Mouse (Mus musculus): ENCODE data around the gene Rsph14.
"Not testable (repeated sequence)": the region's sequence is repeated elsewhere in the genome, so short reads cannot be mapped to it uniquely, and the experiment has no call there.

Rsph14 gene

GRCm38 (mm10) chr10:75053655-75054054 lies 21.3 kb upstream of the Rsph14 start:
- no peak for DNase-seq (ENCODE audit: low read depth)

GRCm38 (mm10) chr10:75052902-75053301 lies 20.5 kb upstream of the Rsph14 start:
- DNase-seq (ENCODE audit: low read depth) = no peak

GRCm38 (mm10) chr10:75051364-75052074 lies 19.1 kb upstream of the Rsph14 start:
- no peak for DNase-seq (ENCODE audit: low read depth)

- DNase-seq (ENCODE audit: low read depth) = no peak
These were observed 16.3 kb upstream of the Rsph14 start for GRCm38 (mm10) chr10:75048711-75049110.

- DNase-seq (ENCODE audit: low read depth) = no peak
These were observed 13.4 kb upstream of the Rsph14 start for GRCm38 (mm10) chr10:75045831-75046230.

GRCm38 (mm10) chr10:75044459-75044858 lies 12.1 kb upstream of the Rsph14 start:
- DNase-seq (ENCODE audit: low read depth) = no peak

GRCm38 (mm10) chr10:75042060-75042459 lies 9.7 kb upstream of the Rsph14 start:
- not testable (repeated sequence) for DNase-seq (ENCODE audit: low read depth)

- DNase-seq (ENCODE audit: low read depth) = peak; percentile 98
These were observed 4.5 kb upstream of the Rsph14 start, which contains the start of gene Rab36 for GRCm38 (mm10) chr10:75036883-75037379. Gene Rab36 (plus strand): TSS chr10:75037058.

GRCm38 (mm10) chr10:75031345-75032114 lies 856 bp downstream of the Rsph14 start:
- no peak for DNase-seq (ENCODE audit: low read depth)

GRCm38 (mm10) chr10:75030234-75030633 lies 2.2 kb downstream of the Rsph14 start:
- no peak for DNase-seq (ENCODE audit: low read depth)

- DNase-seq (ENCODE audit: low read depth) = no peak
These were observed 2.7 kb downstream of the Rsph14 start for GRCm38 (mm10) chr10:75029677-75030076.

GRCm38 (mm10) chr10:75028743-75029142 lies 3.6 kb downstream of the Rsph14 start:
- DNase-seq (ENCODE audit: low read depth) = no peak

- DNase-seq (ENCODE audit: low read depth) = no peak
These were observed 5.9 kb downstream of the Rsph14 start for GRCm38 (mm10) chr10:75026491-75026890.

- DNase-seq (ENCODE audit: low read depth) = peak; percentile 70
These were observed 11.2 kb downstream of the Rsph14 start for GRCm38 (mm10) chr10:75021138-75021537.

GRCm38 (mm10) chr10:75020271-75020670 lies 12.1 kb downstream of the Rsph14 start:
- DNase-seq (ENCODE audit: low read depth) = peak; percentile 11

GRCm38 (mm10) chr10:75016481-75016880 lies 15.9 kb downstream of the Rsph14 start:
- no peak for DNase-seq (ENCODE audit: low read depth)

GRCm38 (mm10) chr10:75015465-75015864 lies 16.9 kb downstream of the Rsph14 start:
- no peak for DNase-seq (ENCODE audit: low read depth)

GRCm38 (mm10) chr10:75010704-75011103 lies 21.7 kb downstream of the Rsph14 start:
- DNase-seq (ENCODE audit: low read depth) = no peak

GRCm38 (mm10) chr10:75006889-75007662 lies 25.3 kb downstream of the Rsph14 start:
- DNase-seq (ENCODE audit: low read depth) = no peak

- DNase-seq (ENCODE audit: low read depth) = no peak
These were observed 28.3 kb downstream of the Rsph14 start for GRCm38 (mm10) chr10:75004067-75004466.

- DNase-seq (ENCODE audit: low read depth) = no peak
These were observed 31.0 kb downstream of the Rsph14 start for GRCm38 (mm10) chr10:75001391-75001790.

GRCm38 (mm10) chr10:74995377-74995776 lies 37.0 kb downstream of the Rsph14 start:
- DNase-seq (ENCODE audit: low read depth) = no peak

All from NIH3T3 (cell line).